Mouse (Mus musculus): ENCODE measurements around the gene Gm28036. TPM values are rescaled to one million over a fixed set of nuclear protein-coding genes. Genes with fewer than 3 reads are reported as not detected.

The Gm28036 gene
- polyA plus RNA-seq (2015; fragmentation: Nextera tagmentation; extraction: Ambion mirVana), result 3.9 and 4.0 TPM in 2 replicates

DNA sequence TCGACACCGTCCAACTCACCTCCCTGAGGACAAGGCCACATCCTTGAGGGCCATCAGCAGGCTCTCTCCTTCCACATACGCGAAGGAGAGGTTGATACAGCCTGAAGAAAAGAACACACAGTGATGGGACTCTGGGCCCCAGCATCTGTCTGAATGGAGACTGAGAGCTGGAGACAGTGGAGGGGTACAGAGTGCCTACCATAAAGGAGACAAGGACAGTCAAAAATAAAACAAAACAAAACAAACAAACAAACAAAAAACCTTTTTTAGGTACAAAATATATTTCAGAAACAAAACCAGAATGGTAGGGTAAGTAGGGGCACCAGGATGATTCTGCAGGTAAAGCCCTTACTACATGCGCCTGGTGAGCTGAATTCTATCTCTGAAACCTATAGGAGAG, at the start of gene Gm28036:
TSS of gene Gm28036 (minus strand) at position 101 of the 400 bp plus-strand sequence.
- H3K4me1 ChIP-seq (replicated peaks), result no peaks in the 10 kb centered on the region
- no peak within 1 kb of the TSS for H3K4me2 ChIP-seq
- no peak within 1 kb of the TSS for H3K27ac ChIP-seq (replicated peaks)
- peaks cover 69% of the 10 kb centered on the region for H3K36me3 ChIP-seq (replicated peaks)
- no peak within 1 kb of the TSS for H3K4me3 ChIP-seq (replicated peaks)
- 91% methylated on average over 5 of the region's 5 CpGs for WGBS (ENCODE audit: insufficient replicate concordance)
- no peak within 1 kb of the TSS for H3K9ac ChIP-seq
- H3K9me3 ChIP-seq (replicated peaks), result no peaks in the 10 kb centered on the region
- ATAC-seq (ENCODE audit: insufficient read depth), result no peak
- H3K27me3 ChIP-seq, result no peaks in the 10 kb centered on the region

DNA sequence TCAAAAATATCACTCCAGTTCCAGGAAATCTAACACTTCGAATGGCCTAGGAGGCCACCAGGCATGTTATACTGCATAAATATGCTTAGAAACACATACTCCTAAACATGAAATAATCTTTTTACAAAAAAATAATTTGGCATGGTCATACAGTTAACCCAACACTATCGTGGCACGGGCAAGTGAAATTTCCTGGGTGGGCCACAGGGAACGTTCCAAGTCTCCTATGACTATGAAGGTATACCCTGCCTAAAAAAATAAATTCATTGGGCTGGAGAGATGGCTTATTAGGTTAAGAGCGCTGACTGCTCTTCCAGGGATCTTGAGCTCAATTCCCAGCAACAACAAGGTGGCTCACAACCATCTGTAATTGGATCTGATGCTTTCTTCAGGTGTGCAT, 39.7 kb upstream of the Gm28036 start:
- H3K27ac ChIP-seq (replicated peaks), result no peak overlapping the region
- H3K9ac ChIP-seq, result no peak overlapping the region
- H3K36me3 ChIP-seq (replicated peaks), result peaks cover 96% of the 10 kb centered on the region
- no peak for ATAC-seq (ENCODE audit: insufficient read depth)
- H3K4me2 ChIP-seq, result no peak overlapping the region
- no peaks in the 10 kb centered on the region for H3K9me3 ChIP-seq (replicated peaks)
- H3K27me3 ChIP-seq, result no peaks in the 10 kb centered on the region
- H3K4me3 ChIP-seq (replicated peaks), result no peak overlapping the region
- WGBS (ENCODE audit: insufficient replicate concordance), result 92% methylated on average over 5 of the region's 5 CpGs
- H3K4me1 ChIP-seq (replicated peaks), result no peaks in the 10 kb centered on the region

DNA sequence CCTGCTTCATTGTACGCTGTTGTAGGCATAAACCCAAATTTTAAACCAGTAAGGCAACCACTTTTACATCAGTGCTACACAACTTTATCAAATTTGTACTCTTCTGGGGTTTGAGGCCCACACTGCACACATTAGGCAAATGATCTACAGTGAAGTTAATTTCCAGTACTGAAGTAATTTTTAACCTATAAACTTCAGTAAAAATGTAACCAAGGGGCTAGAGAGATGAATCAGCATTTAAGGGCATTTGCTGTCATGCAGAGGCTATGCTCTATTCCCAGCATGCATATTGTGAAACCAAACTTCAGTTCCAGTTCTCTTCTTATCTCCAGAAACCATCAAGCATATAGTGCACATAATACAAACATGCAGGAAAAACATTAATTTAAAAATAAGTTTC, 38.6 kb upstream of the Gm28036 start:
- Histone ChIP-seq H3K27me3 (no peaks in the 10 kb centered on the region), H3K4me2 (no peak overlapping the region), H3K4me3 (replicated peaks) (no peak overlapping the region), H3K9ac (no peak overlapping the region), H3K9me3 (replicated peaks) (no peaks in the 10 kb centered on the region), H3K36me3 (replicated peaks) (peaks cover 91% of the 10 kb centered on the region), H3K27ac (replicated peaks) (no peak overlapping the region), H3K4me1 (replicated peaks) (no peaks in the 10 kb centered on the region)
- 97% methylated on average over 1 of the region's 1 CpGs for WGBS (ENCODE audit: insufficient replicate concordance)
- ATAC-seq (ENCODE audit: insufficient read depth), result no peak

DNA sequence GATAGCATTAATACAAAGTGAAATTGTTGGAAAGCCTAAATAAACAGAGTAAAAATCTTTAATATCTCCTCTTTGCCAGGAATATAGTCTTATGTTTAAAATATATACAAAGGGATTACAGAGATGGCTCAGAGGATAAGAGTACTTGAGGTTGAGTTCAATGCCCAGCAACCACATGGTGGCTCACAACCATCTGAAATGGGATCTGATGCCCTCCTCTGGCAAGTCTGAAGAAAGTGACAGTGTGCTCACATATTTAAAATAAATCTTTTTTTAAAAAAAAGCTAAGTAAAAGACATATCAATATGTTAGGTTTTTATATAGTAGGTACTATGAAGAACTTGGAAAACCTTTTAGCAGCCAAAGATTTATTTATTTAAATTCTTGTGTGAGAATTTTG, 24.6 kb upstream of the Gm28036 start:
- Histone ChIP-seq H3K27me3 (no peaks in the 10 kb centered on the region), H3K4me1 (replicated peaks) (peaks cover 5% of the 10 kb centered on the region; the same call in 1 of the 2 replicates), H3K36me3 (replicated peaks) (peaks cover 88% of the 10 kb centered on the region)

DNA sequence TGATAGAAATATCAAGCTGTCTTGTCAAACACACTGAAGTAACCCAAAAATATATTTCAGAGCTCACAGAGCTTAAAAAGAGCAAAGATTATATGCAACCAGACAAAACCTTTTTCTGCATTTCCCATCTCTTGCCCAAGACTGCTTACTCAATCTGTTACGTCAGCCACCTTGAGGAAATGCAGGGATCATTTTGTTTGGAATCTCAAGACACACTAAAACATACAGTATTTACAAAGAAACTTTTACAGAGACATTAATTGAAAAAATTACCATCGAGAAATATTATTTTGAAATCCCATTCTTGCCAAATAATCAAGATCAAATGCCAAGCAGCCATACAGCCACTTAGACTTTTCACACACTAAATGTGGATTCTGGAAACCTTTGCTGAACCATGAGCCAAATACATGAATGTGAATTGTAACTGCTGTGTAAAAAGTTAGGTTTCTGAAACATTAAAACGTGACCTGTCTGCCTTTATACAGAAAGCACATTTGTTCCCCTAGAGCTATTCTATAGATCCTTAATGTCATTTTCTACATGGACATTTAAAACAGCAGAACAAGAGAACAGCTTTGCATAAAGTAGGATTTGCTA, 20.5 kb upstream of the Gm28036 start:
- Histone ChIP-seq H3K9ac (no peak overlapping the region), H3K4me1 (replicated peaks) (peaks cover 29% of the 10 kb centered on the region), H3K9me3 (replicated peaks) (no peaks in the 10 kb centered on the region), H3K4me2 (no peak overlapping the region), H3K36me3 (replicated peaks) (peaks cover 58% of the 10 kb centered on the region), H3K4me3 (replicated peaks) (no peak overlapping the region), H3K27me3 (no peaks in the 10 kb centered on the region), H3K27ac (replicated peaks) (no peak overlapping the region)
- whole genome bisulfite sequencing (ENCODE audit: insufficient replicate concordance), result 80% methylated on average over 3 of the region's 3 CpGs
- no peak for ATAC-seq (ENCODE audit: insufficient read depth)

More for the DNA sequence above, 24.6 kb upstream of the Gm28036 start:
- H3K9ac ChIP-seq, result no peak overlapping the region
- ATAC-seq (ENCODE audit: insufficient read depth), result no peak
- no peak overlapping the region for H3K27ac ChIP-seq (replicated peaks)
- no peaks in the 10 kb centered on the region for H3K9me3 ChIP-seq (replicated peaks)
- no peak overlapping the region for H3K4me2 ChIP-seq
- H3K4me3 ChIP-seq (replicated peaks), result no peak overlapping the region

DNA sequence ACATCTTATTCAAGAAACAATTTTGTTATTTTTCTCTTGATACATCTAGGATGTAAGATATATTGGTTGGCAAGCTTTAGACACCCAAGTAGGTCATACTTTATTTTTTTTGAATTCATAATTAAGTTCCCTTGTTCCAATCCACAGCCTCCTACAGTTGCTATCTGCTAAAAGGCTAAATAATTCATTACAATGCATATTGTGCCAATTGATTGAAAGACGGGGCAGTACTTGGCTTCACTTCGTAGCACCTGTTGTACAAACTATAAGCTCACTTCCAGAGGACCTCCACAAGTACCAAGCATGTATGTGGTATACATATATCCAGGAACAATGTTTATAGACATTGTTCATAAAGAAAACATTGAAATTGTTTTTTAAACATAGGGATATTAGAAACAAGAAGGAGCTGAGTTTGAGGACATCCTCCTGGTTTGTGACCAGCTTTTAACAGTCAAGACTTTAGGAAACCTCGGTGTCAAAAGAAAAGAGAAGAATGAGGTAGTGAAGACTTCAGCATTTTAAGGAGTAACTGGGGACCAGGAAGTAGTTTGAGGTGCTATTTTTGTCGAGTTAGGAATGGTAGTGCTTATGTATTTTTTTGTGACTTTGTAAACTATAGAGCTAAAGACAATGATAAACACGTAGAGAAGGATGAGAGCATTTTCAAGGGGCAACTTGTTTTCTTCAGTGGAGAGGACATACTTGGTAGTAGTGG, 19.5 kb upstream of the Gm28036 start:
- H3K36me3 ChIP-seq (replicated peaks), result peaks cover 57% of the 10 kb centered on the region
- no peak overlapping the region for H3K27ac ChIP-seq (replicated peaks)
- no peaks in the 10 kb centered on the region for H3K27me3 ChIP-seq
- no peak overlapping the region for H3K4me2 ChIP-seq
- no peak overlapping the region for H3K9ac ChIP-seq
- 57% methylated on average over 5 of the region's 5 CpGs for WGBS (ENCODE audit: insufficient replicate concordance)
- no peak for ATAC-seq (ENCODE audit: insufficient read depth)
- no peaks in the 10 kb centered on the region for H3K9me3 ChIP-seq (replicated peaks)
- H3K4me1 ChIP-seq (replicated peaks), result peaks cover 29% of the 10 kb centered on the region
- H3K4me3 ChIP-seq (replicated peaks), result no peak overlapping the region

DNA sequence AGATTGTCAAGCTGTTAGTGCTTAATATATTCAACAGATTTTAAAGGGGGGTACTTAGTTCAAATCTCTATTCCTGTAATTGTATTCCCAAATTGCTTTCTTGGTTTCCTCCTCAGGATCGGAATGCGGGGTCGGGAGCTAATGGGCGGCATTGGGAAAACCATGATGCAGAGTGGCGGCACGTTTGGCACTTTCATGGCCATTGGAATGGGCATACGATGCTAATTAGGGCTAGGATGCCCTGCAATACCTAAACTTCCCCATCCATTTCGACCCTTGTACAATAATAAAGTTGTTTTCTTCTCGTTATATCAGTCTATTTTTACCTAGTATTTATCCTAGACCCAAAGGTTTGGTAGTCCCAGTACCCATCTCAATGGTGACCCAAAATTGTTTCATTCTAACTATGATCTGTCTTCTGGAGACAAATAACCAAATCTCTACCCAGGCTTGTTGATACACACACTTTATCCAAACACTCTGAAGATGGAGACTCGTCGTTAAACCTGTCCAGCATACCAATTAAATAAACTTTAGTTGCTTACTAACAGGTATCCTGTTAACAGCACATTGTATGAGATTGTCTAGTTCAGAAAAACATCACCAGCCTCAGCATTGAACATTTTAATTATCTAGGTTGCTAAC, 18.7 kb upstream of the Gm28036 start:
- Histone ChIP-seq H3K9ac (no peak overlapping the region), H3K27ac (replicated peaks) (peak overlapping the region; percentile 25; the same call in 1 of the 2 replicates), H3K4me3 (replicated peaks) (peak overlapping the region; percentile 95), H3K27me3 (no peaks in the 10 kb centered on the region), H3K4me1 (replicated peaks) (peaks cover 27% of the 10 kb centered on the region), H3K9me3 (replicated peaks) (no peaks in the 10 kb centered on the region), H3K36me3 (replicated peaks) (peaks cover 56% of the 10 kb centered on the region), H3K4me2 (peak overlapping the region; percentile 97)
- ATAC-seq (ENCODE audit: insufficient read depth), result no peak
- WGBS (ENCODE audit: insufficient replicate concordance), result 56% methylated on average over 11 of the region's 11 CpGs

DNA sequence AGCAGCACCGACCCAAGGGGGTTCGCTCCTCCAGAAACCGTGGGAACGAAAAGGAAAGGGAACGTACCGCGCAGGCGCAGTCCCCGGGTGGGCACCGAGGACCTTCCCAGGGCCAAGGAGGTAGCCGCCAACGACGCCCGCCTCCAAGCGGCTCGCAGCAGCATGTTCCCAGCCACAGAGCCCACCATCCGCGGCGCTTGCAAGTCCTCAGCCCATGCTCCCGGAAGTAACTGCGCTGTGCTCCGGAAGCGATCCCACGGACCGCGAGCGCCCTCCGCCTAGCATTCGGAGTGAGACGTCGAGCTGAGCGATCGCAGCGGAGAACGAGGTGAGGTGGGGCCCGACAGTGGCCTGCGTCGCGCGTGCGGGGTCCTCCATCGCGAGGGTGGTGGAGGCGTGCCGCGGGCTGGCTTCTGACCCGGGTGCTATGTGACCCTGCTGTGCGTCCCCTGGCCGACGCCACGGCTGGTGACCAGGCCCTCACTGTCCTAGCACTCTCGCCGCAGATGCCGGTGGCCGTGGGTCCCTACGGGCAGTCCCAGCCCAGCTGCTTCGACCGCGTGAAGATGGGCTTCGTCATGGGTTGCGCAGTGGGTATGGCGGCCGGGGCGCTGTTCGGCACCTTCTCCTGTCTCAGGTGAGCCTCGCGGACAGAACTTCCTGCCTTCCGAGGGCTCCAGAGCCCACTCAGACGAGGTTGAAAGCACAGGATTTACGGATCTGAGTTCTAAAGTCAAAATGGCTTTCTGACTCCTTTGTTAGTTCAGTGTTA, 17.2 kb upstream of the Gm28036 start, which contains the start of the genes Romo1 and Nfs1:
TSS of gene Romo1 (plus strand) at position 87 of the 772 bp plus-strand sequence.
TSS of gene Nfs1 (minus strand) at position 234 of the 772 bp plus-strand sequence.
- peak within 1 kb of the TSS; percentile 97 for H3K4me2 ChIP-seq
- H3K27ac ChIP-seq (replicated peaks), result peak within 1 kb of the TSS; percentile 92
- peak within 1 kb of the TSS; percentile 92 for H3K9ac ChIP-seq
- under 1% methylated on average over 70 of the region's 70 CpGs for WGBS (ENCODE audit: insufficient replicate concordance)
- no peaks in the 10 kb centered on the region for H3K27me3 ChIP-seq
- ATAC-seq (ENCODE audit: insufficient read depth), result peak; percentile 92
- H3K4me3 ChIP-seq (replicated peaks), result peak within 1 kb of the TSS; percentile 95
- peaks cover 27% of the 10 kb centered on the region for H3K4me1 ChIP-seq (replicated peaks)
- H3K36me3 ChIP-seq (replicated peaks), result peaks cover 58% of the 10 kb centered on the region
- no peaks in the 10 kb centered on the region for H3K9me3 ChIP-seq (replicated peaks)

DNA sequence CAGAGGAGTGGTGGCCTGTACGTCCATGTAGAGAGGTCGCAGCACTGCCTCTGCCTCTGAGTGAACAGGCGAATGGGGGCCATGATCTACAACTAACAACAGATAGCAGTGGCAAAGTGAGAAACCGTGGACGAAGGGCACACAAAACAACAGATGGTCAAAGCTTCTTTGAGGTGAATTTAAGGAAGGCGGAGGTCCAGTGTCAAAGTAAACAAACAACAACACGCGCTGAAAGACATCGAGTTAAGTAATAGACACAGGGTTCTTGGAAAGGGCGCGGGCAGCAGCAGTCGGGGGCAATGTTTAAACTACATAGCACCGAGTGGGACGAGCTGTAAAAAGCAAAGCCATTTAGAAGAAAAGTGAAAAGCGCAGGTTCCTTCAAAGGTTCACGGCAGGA, 16.5 kb upstream of the Gm28036 start:
- H3K27me3 ChIP-seq, result no peaks in the 10 kb centered on the region
- peak; percentile 9 for ATAC-seq (ENCODE audit: insufficient read depth)
- peak overlapping the region; percentile 95 for H3K4me3 ChIP-seq (replicated peaks)
- peak overlapping the region; percentile 92 for H3K9ac ChIP-seq
- H3K27ac ChIP-seq (replicated peaks), result peak overlapping the region; percentile 92
- H3K4me2 ChIP-seq, result peak overlapping the region; percentile 97
- no peaks in the 10 kb centered on the region for H3K9me3 ChIP-seq (replicated peaks)
- H3K36me3 ChIP-seq (replicated peaks), result peaks cover 56% of the 10 kb centered on the region
- WGBS (ENCODE audit: insufficient replicate concordance), result 2% methylated on average over 16 of the region's 16 CpGs
- peaks cover 27% of the 10 kb centered on the region for H3K4me1 ChIP-seq (replicated peaks)

DNA sequence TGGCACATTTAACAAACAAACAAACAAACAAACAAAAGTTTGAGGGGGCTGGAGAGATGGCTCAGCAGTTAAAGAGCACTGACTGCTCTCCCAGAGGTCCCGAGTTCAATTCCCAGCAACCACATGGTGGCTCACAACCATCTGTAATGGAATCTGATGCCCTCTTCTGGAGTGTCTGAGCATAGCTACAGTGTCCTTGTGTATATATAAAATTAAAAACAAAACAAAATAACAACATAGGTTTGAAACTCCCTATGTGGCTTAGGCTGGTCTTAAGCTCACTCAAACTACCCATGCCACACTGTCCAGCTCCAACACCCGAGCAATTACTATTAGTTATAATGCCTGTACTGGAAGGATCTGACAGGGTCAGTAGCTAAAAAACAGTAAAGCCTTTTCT, 15.9 kb upstream of the Gm28036 start:
- no peaks in the 10 kb centered on the region for H3K27me3 ChIP-seq
- no peaks in the 10 kb centered on the region for H3K9me3 ChIP-seq (replicated peaks)
- peak overlapping the region; percentile 97 for H3K4me2 ChIP-seq
- 75% methylated on average over 2 of the region's 2 CpGs for WGBS (ENCODE audit: insufficient replicate concordance)
- H3K4me1 ChIP-seq (replicated peaks), result peaks cover 27% of the 10 kb centered on the region
- peak overlapping the region; percentile 92; the same call in 1 of the 2 replicates for H3K9ac ChIP-seq
- peak overlapping the region; percentile 92; the same call in 1 of the 2 replicates for H3K27ac ChIP-seq (replicated peaks)
- H3K36me3 ChIP-seq (replicated peaks), result peaks cover 52% of the 10 kb centered on the region
- no peak for ATAC-seq (ENCODE audit: insufficient read depth)
- H3K4me3 ChIP-seq (replicated peaks), result peak overlapping the region; percentile 95

Measured in liver, embryonic 15.5 days (tissue).